Mouse (Mus musculus): ENCODE measurements around the gene Taf4.
A peak's percentile ranks its signal among the peaks of the same experiment; 100 is the strongest.

The Taf4 gene

DNA sequence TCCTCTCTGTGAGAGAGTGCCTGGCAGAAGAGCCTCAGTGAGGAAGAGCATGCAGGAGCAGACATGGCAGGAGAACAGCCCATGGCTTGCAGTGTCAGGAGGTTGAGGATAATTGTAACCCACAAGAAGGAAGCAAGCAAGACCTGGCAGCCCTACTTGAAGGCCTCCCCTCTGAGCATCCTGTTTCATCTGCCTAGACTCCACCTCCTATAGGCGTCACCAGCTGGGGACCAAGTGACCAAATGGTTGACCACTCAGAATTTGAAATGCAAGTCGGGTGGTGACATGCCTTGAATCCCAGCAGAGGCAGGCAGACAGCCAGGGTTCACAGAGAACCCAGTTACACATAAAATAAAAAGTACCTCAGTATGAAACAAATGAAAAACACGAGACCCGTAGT, 4.2 kb upstream of the Taf4 start:
- no peak for DNase-seq

DNA sequence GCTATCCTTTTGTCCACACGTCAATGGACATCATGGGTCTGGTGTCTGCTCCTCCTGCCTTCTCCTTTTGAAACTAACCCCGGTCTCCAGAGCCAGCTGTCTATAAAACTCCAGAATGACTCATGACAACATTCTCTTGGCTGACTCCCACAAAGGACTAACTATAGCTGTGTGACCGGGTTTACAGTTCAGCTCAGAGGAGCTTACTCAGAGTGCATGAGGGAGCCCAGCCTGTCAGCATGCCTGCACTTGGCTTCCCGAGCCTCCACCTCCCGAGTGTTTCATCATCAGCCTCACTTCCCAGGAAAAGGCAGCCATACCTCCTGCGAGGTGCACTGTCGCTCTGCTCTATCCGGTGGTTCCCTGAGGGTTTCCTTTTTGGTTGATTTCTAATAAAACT, 3.4 kb upstream of the Taf4 start:
- no peak for DNase-seq

DNA sequence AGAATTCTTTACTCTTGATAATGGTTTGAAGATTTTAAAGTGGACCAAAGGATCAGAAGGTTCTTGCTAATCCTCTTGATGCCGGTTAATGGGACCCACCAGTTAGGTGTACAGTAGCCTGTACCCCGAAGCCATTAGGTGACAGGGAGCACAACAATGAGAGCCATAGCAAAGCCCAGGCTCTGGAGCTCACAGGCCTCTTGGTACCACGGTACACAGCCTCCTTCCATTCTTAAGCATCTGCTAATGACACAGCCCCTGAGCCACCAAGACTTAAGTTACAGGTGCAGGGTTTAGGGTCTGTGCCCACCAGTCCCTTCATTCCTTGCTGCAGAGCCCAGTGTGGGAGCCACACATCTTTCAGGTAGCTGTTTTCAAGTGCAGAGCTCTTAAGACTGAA, 1.8 kb upstream of the Taf4 start:
- no peak for DNase-seq

- no peak for DNase-seq
Measured at GRCm38 (mm10) chr2:179977344-179978025, 1.0 kb upstream of the Taf4 start.

DNA sequence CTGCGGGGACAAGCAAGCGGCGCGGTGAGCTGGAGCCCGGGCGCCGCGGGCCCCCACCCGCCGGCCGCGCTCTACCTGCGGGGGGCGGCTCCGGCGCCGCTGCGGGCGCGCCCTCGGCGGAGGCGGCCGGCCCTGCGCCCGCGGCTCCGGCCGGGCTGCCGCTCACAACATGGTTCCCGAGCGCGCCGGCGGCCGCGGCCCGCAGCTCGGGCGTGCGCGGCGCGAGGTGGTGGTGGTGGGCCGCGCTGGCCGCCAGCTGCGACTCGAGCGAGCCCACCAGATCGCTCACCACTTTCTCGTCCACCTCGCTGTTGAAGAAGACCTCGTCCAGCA, 185 bp downstream of the Taf4 start:
- DNase-seq, result no peak

DNA sequence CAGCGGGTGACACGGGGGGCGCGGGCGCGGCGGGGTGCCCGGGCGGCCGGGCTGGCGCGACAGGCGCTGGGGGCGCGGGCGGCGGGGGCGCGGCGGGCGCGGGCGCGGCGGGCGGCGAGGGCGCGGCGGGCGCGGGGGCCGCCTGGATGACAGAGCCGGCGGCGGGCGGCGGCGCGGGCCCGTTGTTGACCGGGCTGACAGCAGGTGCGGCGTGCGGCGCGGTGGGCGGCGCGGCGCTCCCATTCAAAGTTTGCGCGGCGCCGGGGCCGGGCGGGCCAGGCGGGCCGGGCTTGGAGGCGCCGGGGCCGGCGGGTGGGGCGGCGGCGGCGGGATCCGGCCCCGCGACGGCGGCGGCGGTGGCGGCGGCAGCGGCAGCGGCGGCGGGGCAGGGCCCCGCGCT, 595 bp downstream of the Taf4 start:
- DNase-seq, result peak in 1 of 2 experiments; percentile 30

DNA sequence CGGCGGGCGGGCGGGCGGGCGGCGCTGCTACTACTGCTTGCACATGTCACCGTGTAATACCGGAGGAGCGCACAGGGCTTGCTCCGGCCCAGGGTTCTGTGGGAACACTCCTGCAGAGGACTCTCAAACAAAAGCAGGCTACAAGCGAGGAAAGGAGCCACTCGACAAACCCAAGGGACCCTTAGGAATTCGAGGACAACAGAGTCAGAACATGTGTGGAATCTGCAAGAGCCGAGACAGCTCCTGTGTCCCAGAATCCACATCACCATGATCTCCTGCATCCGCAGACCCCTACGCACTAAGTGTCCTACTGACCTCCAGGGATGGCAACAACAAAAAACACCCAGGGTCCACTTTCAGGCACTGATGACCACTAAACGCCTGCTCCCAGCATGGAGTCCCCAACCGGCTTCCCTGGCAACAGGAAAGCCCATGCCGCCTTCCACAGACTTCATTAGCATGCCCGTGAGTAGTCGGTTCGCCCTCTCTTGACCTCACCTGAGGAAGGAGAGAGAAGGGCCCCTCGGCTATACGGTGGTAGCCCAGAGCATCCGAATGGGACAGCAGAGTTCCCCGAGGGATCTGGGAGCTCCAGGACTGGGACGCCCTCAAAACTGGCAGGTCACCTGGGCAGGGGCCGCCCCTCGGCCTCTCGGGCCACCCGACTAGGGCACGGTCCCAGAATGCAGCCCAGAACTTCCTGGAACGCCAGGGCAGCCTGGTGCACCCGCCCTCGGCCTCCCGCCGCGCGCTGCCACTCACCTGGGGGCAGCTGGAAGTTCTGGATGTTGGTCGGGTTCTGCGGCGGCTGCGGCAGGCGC, 1.6 kb downstream of the Taf4 start:
- peak; percentile 25 to 37 for DNase-seq

- no peak for DNase-seq
Measured at GRCm38 (mm10) chr2:179973871-179974628, 2.4 kb downstream of the Taf4 start.

DNA sequence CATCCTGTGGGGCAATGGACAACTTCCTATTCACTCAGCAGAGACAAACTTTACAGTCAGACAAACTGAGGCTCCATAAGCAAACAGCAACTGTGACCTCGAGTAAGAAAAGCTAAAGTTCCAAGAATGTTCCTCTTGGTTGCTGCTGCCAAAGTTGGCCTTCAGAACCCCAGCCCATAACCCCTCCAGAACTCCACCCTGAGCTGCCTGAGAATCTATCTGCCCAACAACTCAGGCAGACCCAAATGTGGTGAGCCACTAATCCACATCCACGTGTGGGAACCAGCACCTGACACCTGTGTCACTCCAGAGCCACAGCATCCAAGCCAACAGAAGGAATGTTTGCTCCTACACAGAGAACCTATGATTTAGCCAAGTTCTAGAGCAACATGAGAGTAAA, 4.0 kb downstream of the Taf4 start:
- no peak for DNase-seq

- DNase-seq, result no peak
Measured at GRCm38 (mm10) chr2:179971891-179972290, 4.6 kb downstream of the Taf4 start.

DNA sequence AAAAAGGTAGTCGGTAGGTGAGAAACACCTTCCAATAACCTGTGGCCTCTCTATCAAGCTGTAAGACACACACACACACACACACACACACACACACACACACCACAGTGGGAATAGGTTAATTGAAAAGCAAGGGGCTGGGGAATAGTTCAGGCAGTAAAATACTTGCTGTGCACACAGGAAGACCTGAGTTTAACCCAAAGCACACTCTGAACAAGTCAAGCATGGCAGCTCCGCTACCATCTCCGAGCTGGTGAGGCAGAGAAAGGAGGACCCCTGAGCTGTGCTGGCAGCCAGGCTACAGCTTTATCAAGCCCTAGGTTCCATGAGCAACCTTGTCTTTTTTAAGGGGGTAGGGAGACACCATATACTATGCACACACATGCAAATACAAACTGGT, 7.3 kb downstream of the Taf4 start:
- no peak for DNase-seq

GRCm38 (mm10) chr2:179967633-179968032, 8.8 kb downstream of the Taf4 start:
- no peak for DNase-seq

DNA sequence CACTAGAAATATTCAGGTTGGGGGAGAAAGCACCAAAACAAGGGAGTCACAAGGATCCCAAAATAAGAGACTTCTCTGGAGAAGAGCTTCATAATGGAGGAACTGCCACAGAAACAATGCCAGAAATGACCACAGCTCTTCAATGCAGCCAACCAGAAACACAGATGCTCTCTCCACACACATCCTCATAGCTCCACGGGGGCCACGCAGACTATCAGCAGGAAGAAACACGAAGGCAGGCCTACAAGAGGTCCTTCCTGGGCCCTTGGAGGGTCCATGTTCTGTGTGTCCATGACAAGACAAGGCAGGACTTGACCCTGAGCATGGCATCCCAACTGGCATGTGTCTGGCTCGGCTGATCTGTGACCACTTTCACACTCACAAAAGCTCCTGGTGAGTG, 15.0 kb downstream of the Taf4 start:
- DNase-seq, result no peak

DNA sequence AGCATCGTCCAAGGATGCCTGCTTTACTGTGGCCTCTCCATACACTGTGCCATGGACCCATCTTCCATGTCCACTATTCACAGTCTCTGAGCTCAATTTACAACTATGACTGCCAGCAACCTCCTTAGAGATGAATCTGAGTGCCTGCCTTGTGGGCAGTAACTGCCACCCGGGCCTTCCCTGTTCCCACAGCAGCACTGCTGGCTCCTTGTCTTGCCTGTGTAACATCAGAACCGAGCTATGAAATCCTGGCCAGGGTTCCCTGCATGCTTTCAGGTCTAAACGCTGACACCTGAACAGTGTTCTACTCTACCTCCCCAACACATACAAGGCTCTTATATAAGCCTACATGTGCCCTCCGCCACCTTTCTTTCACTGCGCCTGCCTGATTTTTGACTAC, 16.1 kb downstream of the Taf4 start:
- DNase-seq, result no peak

- no peak for DNase-seq
Measured at GRCm38 (mm10) chr2:179959391-179959790, 17.1 kb downstream of the Taf4 start.

GRCm38 (mm10) chr2:179951542-179952524, 24.6 kb downstream of the Taf4 start:
- DNase-seq, result no peak

DNA sequence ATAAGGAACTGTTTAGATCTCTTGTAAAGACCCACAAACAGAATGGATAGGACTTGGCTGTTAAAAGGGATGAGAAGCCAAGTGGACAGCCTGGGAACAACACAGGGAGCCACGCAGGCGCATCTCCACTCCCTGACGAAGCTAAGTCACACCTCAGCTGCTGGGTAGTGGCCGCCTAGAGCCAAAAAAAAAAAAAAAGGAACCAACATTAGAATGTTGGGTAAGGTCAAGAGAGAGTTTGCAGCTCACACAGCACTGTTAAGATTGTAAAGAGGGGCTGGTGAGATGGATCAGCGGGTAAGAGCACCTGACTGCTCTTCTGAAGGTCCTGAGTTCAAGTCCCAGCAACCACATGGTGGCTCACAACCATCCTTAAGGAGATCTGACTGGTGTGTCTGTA, 27.6 kb downstream of the Taf4 start:
- no peak for DNase-seq

DNA sequence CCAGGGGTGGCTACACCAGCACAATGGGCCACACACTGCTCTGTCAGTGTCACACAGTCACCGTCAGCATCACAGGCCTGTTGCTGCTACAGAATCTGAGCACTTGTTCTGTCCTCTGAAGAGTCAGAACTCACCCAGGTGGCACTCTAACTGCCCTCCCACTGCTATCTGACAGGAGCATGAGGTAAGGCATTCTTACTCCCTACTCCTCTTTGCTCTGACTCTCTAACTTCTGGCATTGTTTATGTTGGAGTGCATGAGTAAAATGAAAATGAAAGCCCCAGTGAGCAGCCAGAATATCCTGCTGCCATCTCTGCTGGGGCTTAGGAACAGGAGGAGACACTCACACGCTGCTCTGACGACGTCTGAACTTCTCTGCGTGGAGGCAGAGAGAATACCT, 28.8 kb downstream of the Taf4 start:
- no peak for DNase-seq

GRCm38 (mm10) chr2:179946496-179946895, 29.9 kb downstream of the Taf4 start:
- DNase-seq, result no peak

- DNase-seq, result no peak
Measured at GRCm38 (mm10) chr2:179945051-179945450, 31.4 kb downstream of the Taf4 start.

GRCm38 (mm10) chr2:179941696-179942095, 34.8 kb downstream of the Taf4 start:
- DNase-seq, result no peak

GRCm38 (mm10) chr2:179937091-179937490, 39.4 kb downstream of the Taf4 start:
- DNase-seq, result no peak

DNA sequence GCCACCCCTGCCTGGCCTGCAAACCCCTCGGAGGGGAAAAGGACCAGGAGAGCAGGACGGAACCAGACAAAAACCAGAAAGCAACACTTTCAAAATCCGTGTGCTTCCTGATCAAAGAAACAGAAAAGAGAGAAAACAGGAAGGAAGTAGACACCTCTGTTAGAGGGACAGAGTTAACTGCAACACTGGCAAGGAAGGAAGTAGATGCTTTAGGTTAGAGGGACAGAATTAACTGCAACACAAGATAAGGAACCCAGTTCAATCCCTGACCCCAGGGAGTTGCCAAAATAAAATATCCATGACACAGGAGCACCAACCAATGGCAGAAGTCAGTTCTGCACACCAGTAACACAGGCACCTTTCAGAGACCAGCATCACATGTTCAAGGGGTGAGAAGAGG, 42.3 kb downstream of the Taf4 start:
- no peak for DNase-seq
